Comparison of ENCODE assay signal across 7 mouse cellular contexts in the genomic region with DNA sequence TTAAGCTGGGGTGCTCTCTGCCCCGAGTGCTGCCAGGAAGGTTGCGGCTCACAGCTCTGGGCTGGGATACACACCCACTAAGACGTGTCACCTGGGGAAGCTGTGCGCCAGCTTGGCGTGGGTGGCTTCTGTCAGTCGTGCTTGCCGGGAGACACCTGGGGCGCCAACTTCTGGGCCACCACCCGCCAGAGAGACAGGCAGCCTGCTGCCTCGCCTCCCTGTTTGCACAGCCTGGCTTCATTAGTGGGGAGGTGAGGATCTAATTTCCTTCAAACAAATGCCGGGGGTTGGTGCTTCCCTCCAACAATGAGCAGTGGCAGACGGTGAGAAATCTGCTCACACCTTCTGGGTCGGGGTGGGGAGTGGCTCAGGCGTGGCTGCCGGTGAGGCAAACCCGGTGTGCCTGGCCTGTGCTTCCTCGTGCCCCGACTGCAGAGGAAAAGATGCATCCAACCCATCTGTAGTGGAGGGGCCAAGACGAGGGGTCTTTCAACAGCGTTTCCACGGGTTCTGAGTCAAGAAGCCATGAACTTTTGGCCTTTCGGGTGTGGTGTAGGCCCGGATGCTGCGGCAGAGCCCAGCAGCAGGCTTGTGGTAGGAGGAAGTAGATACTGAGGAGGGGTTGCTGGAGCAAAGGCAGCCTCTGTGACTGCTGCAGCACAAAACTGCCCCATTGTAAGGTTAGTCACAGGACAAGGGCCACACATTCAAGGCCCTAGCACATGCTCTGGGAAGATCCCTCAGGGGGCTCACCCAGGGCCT.
DNase-seq lines count a peak whose midpoint lies in the region; ATAC-seq lines count a peak whose summit lies in the region.

No protein-coding gene starts in this region.

- DNase-seq in lung, postnatal 4 days, result peak; percentile 35 to 56
- no peak for DNase-seq in lung, adult 18-20 months
- DNase-seq in embryo, embryonic 11 days, result peak; percentile 25
- DNase-seq in thymus, postnatal 14 days, result peak; percentile 75
- no peak for DNase-seq in Muller cell, postnatal 12 days (ENCODE audit: inconsistent ontology term)
- no peak for DNase-seq in retina, embryonic 14.5 days (ENCODE audit: low spot score)

- ATAC-seq in megakaryocyte progenitor cell, adult 5-6 weeks (replicated peaks; ENCODE audit: poor library complexity), result peak; percentile 93

Comparison
In these comparisons a context has a peak if more than half of its experiments do, and no peak if none do; other contexts are left out.
1. DNase-seq: peak in lung, postnatal 4 days (2 of 2), embryo, embryonic 11 days (single experiment) and thymus, postnatal 14 days (single experiment); none in lung, adult 18-20 months (0 of 2), Muller cell, postnatal 12 days (single experiment) and retina, embryonic 14.5 days (single experiment).